Mouse (Mus musculus) T-cell, adult 2 months (primary cell): ENCODE results near the gene Ccdc121.

Experiments
- DNase-seq: peaks from one replicate; pipeline ENCODE4 v3.0.0; 2022; ENCODE audit warnings: low spot score

The Ccdc121 gene

DNA sequence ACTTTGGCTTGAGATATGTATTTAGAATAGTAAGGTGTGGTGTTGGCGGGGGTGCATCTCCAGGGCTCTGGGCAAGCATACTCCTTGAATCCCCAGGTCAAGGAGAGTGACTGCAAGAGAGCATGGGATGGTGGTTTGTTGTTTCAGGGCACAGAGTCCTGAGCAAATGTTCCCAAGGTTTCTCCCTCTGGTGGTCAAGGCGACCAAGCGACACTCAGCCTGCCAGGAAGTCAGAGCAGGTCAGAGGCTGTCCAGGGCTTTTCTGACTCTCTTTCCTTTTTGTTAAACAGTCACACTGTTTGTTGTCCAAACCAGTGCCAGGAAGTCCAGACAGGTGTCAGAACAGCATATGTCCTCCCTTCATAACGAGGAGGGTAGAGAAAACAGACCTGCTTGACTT is at the start of gene Ccdc121:
Gene Ccdc121, minus strand, starts transcription at position 145 of the 400 bp plus-strand sequence.
- no peak for DNase-seq

DNA sequence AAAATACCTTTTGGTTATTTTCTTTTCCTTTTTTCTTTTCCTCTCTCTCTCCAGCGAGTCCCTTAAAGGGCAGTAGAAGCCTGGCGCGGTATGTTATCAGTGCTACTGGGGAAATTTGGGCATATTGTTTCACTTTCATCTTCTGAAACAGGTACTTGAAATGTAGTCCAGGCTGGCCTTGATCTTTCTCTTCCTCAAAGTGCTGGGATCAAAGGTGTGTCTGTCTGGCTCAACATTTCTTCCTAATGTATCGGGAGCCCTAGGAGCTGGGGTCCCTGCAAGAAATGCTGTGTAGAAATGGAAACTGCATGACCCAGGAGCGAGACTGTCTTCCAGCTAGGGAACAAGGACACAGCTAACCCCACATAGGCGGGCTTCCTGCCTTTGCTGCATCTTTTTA is 49.1 kb upstream of the Ccdc121 start:
- no peak for DNase-seq

DNA sequence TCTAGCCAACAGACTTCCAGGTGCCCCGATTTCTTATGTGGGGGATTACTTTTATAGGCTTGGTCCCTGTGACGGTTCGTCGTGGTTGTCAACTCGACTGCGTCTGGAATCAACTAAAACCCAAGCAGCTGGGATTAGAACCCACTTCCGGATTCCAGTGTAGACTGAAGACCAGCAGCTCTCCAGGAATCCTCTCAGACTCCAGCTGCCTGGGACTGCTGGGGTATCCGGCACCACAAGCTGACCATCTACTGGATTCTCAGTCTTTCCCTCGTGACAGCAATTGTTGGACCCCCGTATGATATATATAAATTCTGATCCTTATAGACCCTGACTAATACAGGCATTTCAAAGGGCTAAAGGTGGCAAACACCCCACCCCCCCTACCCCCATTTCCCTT is 48.4 kb upstream of the Ccdc121 start:
- DNase-seq: no peak

GRCm38 (mm10) chr1:181555475-181555874 is 44.2 kb upstream of the Ccdc121 start:
- DNase-seq: no peak

- no peak for DNase-seq
Measured at GRCm38 (mm10) chr1:181552533-181553410, 41.5 kb upstream of the Ccdc121 start.

DNA sequence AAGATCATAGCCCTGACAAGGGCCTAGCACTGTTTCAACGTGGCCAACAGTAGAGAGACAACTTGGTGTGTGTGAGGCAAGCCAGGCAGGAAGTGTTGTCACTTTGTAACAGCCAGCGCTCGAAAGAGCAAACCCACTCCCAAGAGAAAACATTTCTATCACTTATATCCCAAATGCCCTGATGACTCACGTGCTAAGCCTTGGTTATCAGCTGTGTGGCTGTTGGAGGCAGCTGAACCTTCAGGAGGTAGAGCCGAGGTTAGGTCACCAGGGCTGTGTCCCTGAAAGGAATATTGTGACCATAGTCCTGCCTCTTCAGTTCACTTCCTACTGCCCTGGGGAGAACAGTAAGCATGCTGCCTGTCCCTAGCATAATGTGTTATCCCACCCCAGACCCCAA is 39.6 kb upstream of the Ccdc121 start:
- no peak for DNase-seq

DNA sequence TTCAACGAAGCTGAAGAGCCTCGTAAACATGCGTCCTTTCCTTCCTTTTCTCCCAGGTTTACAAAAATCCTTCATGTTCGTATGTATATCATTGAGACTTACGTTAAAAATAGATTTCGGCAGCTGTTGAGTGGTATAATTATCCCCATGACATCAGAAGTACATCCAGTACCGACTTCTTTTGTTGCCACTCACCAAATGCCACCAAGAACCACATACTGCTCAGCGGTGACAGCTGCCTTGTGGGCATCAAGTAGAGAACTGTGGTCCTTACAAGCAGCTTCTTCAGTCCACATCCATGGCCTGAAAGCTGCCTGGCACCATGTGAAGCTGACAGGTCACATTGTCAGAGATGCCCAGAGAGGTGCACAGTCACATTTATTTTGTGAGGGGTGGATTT is 38.7 kb upstream of the Ccdc121 start:
- DNase-seq: no peak

GRCm38 (mm10) chr1:181545044-181545772 is 34.0 kb upstream of the Ccdc121 start:
- DNase-seq: peak; percentile 41

- DNase-seq: no peak
Measured at GRCm38 (mm10) chr1:181543711-181544383, 32.6 kb upstream of the Ccdc121 start.

- no peak for DNase-seq
Measured at GRCm38 (mm10) chr1:181539846-181540769, 28.9 kb upstream of the Ccdc121 start.

- no peak for DNase-seq
Measured at GRCm38 (mm10) chr1:181537627-181538525, 26.6 kb upstream of the Ccdc121 start.

- no peak for DNase-seq
Measured at GRCm38 (mm10) chr1:181535165-181535873, 24.1 kb upstream of the Ccdc121 start.

- no peak for DNase-seq
Measured at GRCm38 (mm10) chr1:181529368-181529767, 18.1 kb upstream of the Ccdc121 start.

GRCm38 (mm10) chr1:181525996-181526395 is 14.7 kb upstream of the Ccdc121 start:
- DNase-seq: no peak

- no peak for DNase-seq
Measured at GRCm38 (mm10) chr1:181523831-181524230, 12.6 kb upstream of the Ccdc121 start.

DNA sequence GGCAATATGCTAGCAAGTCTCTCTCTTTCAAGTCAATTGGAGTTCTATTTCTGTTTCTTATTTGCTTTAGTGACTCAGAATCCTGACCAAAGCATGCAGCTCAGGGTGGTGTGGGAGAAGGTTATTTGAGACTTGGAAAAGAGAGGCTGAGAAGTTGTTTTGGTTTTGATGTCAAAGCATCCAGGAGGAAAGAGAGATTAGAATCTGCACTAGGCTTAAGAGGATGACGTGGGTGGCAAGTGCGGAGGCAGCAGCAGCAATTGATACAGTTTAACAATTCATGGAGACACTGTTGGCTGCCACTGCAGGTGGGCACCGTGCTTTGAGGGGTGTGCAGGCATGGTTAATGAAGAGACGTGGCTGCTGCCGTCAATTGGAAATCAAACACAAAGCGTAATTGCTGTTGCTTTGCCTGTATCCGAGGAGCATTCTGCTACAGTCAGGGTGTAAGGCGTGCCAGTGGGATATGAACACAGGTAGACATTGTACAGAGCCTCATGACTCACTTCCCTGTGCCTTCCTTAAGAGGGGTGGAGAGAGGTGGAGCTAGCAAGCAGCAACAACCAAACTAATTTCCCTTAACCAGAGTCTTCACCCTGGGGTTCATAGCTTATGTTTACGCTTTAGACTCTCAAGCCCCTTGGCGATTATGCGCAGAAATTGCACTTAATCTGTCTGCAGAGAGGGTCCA is 10.3 kb upstream of the Ccdc121 start:
- DNase-seq: no peak

GRCm38 (mm10) chr1:181519137-181519536 is 7.9 kb upstream of the Ccdc121 start:
- no peak for DNase-seq

DNA sequence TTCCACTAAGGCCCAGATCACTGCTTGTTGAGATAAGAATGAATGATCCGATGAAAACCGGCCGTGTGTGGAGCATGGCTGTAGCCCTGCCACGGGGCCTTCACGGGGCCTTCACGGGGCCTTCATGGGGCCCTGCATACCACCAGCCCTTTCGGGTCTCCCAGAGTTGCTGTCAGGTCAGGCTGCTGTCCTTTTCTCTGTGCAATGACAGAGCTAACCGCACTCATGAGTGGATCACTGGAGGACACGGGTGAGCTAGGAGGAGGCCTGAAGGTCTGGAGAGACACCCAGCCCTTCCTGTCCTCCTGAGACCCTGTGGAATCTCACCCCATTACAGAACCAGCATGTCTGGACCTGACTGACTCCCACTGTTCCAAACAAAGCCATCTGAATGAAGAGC is 6.8 kb upstream of the Ccdc121 start:
- DNase-seq: no peak

GRCm38 (mm10) chr1:181512430-181513129 is 1.3 kb upstream of the Ccdc121 start:
- DNase-seq: no peak
